Mouse (Mus musculus) left cerebral cortex, adult 9 months (tissue): ENCODE measurements at regions not wholly inside any gene's neighbourhood (a gene's known extent, or its start where the extent isn't known, plus 50 kb on each side); places are given as distances from the start of the nearest gene placed in this dataset.

Experiments used
- DNase-seq, 2 experiments: peaks; one replicate each; pipeline ENCODE4 v3.0.0; 2022; ENCODE audit warnings: low spot score in 2 of 2

GRCm38 (mm10) chr10:124603061-124603460 is 786.2 kb downstream of the Slc16a7 start:
- DNase-seq = no peak

GRCm38 (mm10) chr10:124570746-124571145 is 818.5 kb downstream of the Slc16a7 start:
- peak in 1 of 2 experiments; percentile 56 for DNase-seq

GRCm38 (mm10) chr10:124563626-124564025 is 825.6 kb downstream of the Slc16a7 start:
- DNase-seq = no peak

DNA sequence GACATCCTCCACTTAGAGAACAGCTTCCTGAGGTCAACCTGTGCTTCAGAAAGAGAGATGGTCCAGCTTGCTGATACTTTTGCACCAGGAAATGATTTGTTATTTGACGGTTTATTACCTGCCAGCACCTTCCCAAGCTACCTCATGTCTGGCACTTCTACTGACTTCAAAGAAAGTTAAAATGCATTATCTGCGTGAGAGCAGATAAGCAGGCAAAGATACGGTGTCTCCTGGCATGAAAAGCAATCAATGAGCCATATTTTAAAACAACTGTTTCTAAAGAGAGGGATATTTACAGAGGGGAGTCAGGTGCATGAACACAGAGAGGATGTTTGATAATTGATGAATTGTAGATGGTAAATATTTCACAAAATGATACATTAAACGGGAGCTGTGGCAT is 861.1 kb downstream of the Slc16a7 start:
- DNase-seq = no peak
